Mouse (Mus musculus): ENCODE data around the gene Cct5. TPM values are rescaled to one million over a fixed set of nuclear protein-coding genes. Genes with fewer than 3 reads are reported as not detected.

Gene Cct5
- total and polyA plus RNA-seq, 3 experiments: 396 to 1,184 (median 798) TPM

- Histone ChIP-seq H3K36me3 (ENCODE audit: control insufficient read depth in 1 of 2, insufficient read depth in 2 of 2, low read length in 2 of 2) (peaks cover 0 to 19% of the 10 kb centered on the region in 2 experiments; a peak in 2 of 4 replicates), H3K79me2 (ENCODE audit: control insufficient read depth, insufficient read depth, low read length, poor library complexity) (no peaks in the 10 kb centered on the region), H3K4me3 (ENCODE audit: control insufficient read depth in 1 of 2, insufficient read depth in 1 of 2, low read depth in 2 of 2, low read length in 2 of 2) (no peak overlapping the region), H3K9me3 (replicated peaks; ENCODE audit: insufficient read depth, low read length) (no peaks in the 10 kb centered on the region), H3K9ac (ENCODE audit: control insufficient read depth, low read depth, low read length, poor library complexity, severe bottlenecking) (no peak overlapping the region), H3K4me1 (ENCODE audit: control insufficient read depth in 1 of 2, insufficient read depth in 2 of 2, low read length in 2 of 2) (peaks cover 12 to 29% of the 10 kb centered on the region in 2 experiments), H3K27me3 (ENCODE audit: control insufficient read depth in 1 of 2, insufficient read depth in 2 of 2, low read length in 2 of 2) (no peaks in the 10 kb centered on the region), H3K27ac (ENCODE audit: control insufficient read depth, low read depth, low read length) (peak overlapping the region; percentile 68)
- TF ChIP-seq GATA1 (IDR thresholded peaks at IDR 0.05; ENCODE audit: low read depth, low read length): peak; percentile 86
- TF ChIP-seq MYB (IDR thresholded peaks at IDR 0.05; ENCODE audit: low read depth, low read length): peak; percentile 53; the same call in 1 of the 2 replicates
- peak; percentile 30; the same call in 1 of the 2 replicates for TF ChIP-seq MXI1 (IDR thresholded peaks at IDR 0.05; ENCODE audit: low read depth, low read length)
- TF ChIP-seq ELF1 (IDR thresholded peaks at IDR 0.05; ENCODE audit: low read depth, low read length): no peak
- no peak for TF ChIP-seq CHD1 (IDR thresholded peaks at IDR 0.05; ENCODE audit: low read depth, low read length)
- TF ChIP-seq POLR2A (IDR thresholded peaks at IDR 0.05; ENCODE audit: control insufficient read depth in 1 of 2, insufficient read depth in 1 of 2, low read depth in 1 of 2, low read length in 2 of 2, poor library complexity in 1 of 2): no peak
- TF ChIP-seq CTCF (IDR thresholded peaks at IDR 0.05 in 2 of 3, conservative IDR thresholded peaks at IDR 0.05 in 1 of 3; ENCODE audit: control insufficient read depth in 1 of 3, insufficient read depth in 1 of 3, low read depth in 2 of 3, low read length in 3 of 3, poor library complexity in 1 of 3, severe bottlenecking in 1 of 3): no peak
- no peak for TF ChIP-seq ZNF384 (IDR thresholded peaks at IDR 0.05; ENCODE audit: low read depth, low read length)
- no peak for TF ChIP-seq MAX (IDR thresholded peaks at IDR 0.05; ENCODE audit: low read length)
- 0 out of 2 replicates have a peak, but pooled peaks have one; percentile 1 for TF ChIP-seq ZC3H11A (IDR thresholded peaks at IDR 0.05; ENCODE audit: low read depth, low read length)
- TF ChIP-seq HCFC1 (IDR thresholded peaks at IDR 0.05; ENCODE audit: low read depth, low read length): 0 out of 2 replicates have a peak, but pooled peaks have one; percentile 38
- peak; percentile 87 for TF ChIP-seq TCF12 (IDR thresholded peaks at IDR 0.05; ENCODE audit: low read depth, low read length)
- TF ChIP-seq E2F4 (IDR thresholded peaks at IDR 0.05; ENCODE audit: borderline replicate concordance, low read depth, low read length): no peak
- TF ChIP-seq TAL1 (IDR thresholded peaks at IDR 0.05; ENCODE audit: low read length): peak; percentile 29; the same call in 1 of the 2 replicates
- TF ChIP-seq SMC3 (IDR thresholded peaks at IDR 0.05; ENCODE audit: low read depth, low read length): no peak
- TF ChIP-seq MAZ (IDR thresholded peaks at IDR 0.05; ENCODE audit: low read depth, low read length): 0 out of 2 replicates have a peak, but pooled peaks have one; percentile 37
- TF ChIP-seq EP300 (IDR thresholded peaks at IDR 0.05; ENCODE audit: low read depth in 1 of 2, low read length in 2 of 2): peak in 1 of 2 experiments; percentile 84; a peak in 3 of 4 replicates
- no peak for TF ChIP-seq UBTF (IDR thresholded peaks at IDR 0.05; ENCODE audit: borderline replicate concordance, insufficient read depth, low read depth, low read length)
- TF ChIP-seq RCOR1 (IDR thresholded peaks at IDR 0.05; ENCODE audit: low read depth, low read length): peak; percentile 68
- peak; percentile 66; the same call in 1 of the 2 replicates for TF ChIP-seq SIN3A (IDR thresholded peaks at IDR 0.05; ENCODE audit: low read length)
- 0 out of 2 replicates have a peak, but pooled peaks have one; percentile 37 for TF ChIP-seq ETS1 (IDR thresholded peaks at IDR 0.05; ENCODE audit: low read depth, low read length)
- TF ChIP-seq POLR2AphosphoS5 (IDR thresholded peaks at IDR 0.05; ENCODE audit: borderline replicate concordance, low read depth, low read length): no peak
- 0 out of 2 replicates have a peak, but pooled peaks have one; percentile 42 for TF ChIP-seq TBP (IDR thresholded peaks at IDR 0.05; ENCODE audit: low read depth, low read length)
- DNase-seq (ENCODE audit: low read depth, low spot score): peak; percentile 75
Measured at GRCm38 (mm10) chr15:31573287-31573686, 28.3 kb downstream of the Cct5 start.

All from MEL (cell line).